13 mouse cellular contexts compared by ENCODE assay signal in genomic region chr5:13125757-13126156, GRCm38 (mm10). TPM values are rescaled to one million over a fixed set of nuclear protein-coding genes. Genes with fewer than 3 reads are reported as not detected.
A peak's percentile ranks its signal among the peaks of the same experiment; 100 is the strongest.
DNase-seq lines count a peak whose midpoint lies in the region; ATAC-seq and TF ChIP-seq lines count a peak whose summit lies in the region.
"Had no signal": no experiment of that assay in that cellular context is flagged by ENCODE, and none has a peak within 500 bp of the region (broad histone marks: within the 10 kb centered on the region; RNA-seq: fewer than 3 reads in every experiment).

No protein-coding gene starts in this region.

- H3K9ac ChIP-seq in kidney, embryonic 16.5 days (replicated peaks; ENCODE audit: low read length): no peak overlapping the region; the same call in 1 of the 2 replicates
- H3K9ac ChIP-seq in embryonic facial prominence, embryonic 11.5 days (replicated peaks; ENCODE audit: low read length): peak overlapping the region; percentile 29
- no peak overlapping the region for H3K9ac ChIP-seq in hindbrain, postnatal 0 days (replicated peaks; ENCODE audit: low read length)
- H3K9ac ChIP-seq in neural tube, embryonic 12.5 days: no peak overlapping the region
- H3K9ac ChIP-seq: intestine, embryonic 15.5 days had no signal

- no peak for TF ChIP-seq POLR2A in kidney, adult 2 months (IDR thresholded peaks at IDR 0.05; ENCODE audit: low read depth, low read length)

- no peaks in the 10 kb centered on the region for H3K27me3 ChIP-seq in kidney, embryonic 16.5 days (ENCODE audit: insufficient read depth, low read length)
- H3K27me3 ChIP-seq in kidney, adult 2 months (replicated peaks; ENCODE audit: control insufficient read depth, insufficient read depth, low read length): no peaks in the 10 kb centered on the region
- H3K27me3 ChIP-seq in embryonic facial prominence, embryonic 11.5 days (ENCODE audit: control insufficient read depth, insufficient read depth, low read length): no peaks in the 10 kb centered on the region
- H3K27me3 ChIP-seq in hindbrain, postnatal 0 days (ENCODE audit: insufficient read depth, low read length): no peaks in the 10 kb centered on the region
- no peaks in the 10 kb centered on the region for H3K27me3 ChIP-seq in neural tube, embryonic 12.5 days (replicated peaks)
- H3K27me3 ChIP-seq: intestine, embryonic 15.5 days; megakaryocyte, embryonic 14.5 days had no signal

- no peak overlapping the region for H3K4me3 ChIP-seq in kidney, embryonic 16.5 days (ENCODE audit: low read length)
- no peak overlapping the region for H3K4me3 ChIP-seq in kidney, adult 2 months (ENCODE audit: insufficient read depth, low read depth, low read length)
- peak overlapping the region; percentile 32 for H3K4me3 ChIP-seq in embryonic facial prominence, embryonic 11.5 days (ENCODE audit: low read depth, low read length)
- H3K4me3 ChIP-seq in hindbrain, postnatal 0 days (ENCODE audit: low read length): peak overlapping the region; percentile 21
- H3K4me3 ChIP-seq in neural tube, embryonic 12.5 days: peak overlapping the region; percentile 1; the same call in 1 of the 2 replicates
- H3K4me3 ChIP-seq: intestine, embryonic 15.5 days; left cerebral cortex, adult 2 months; megakaryocyte, embryonic 14.5 days had no signal

- peak overlapping the region; percentile 39 for H3K4me2 ChIP-seq in kidney, embryonic 16.5 days (replicated peaks; ENCODE audit: low read depth, low read length)
- peak overlapping the region; percentile 14 for H3K4me2 ChIP-seq in embryonic facial prominence, embryonic 11.5 days (ENCODE audit: low read depth, low read length)
- peak overlapping the region; percentile 39 for H3K4me2 ChIP-seq in hindbrain, postnatal 0 days (ENCODE audit: low read depth, low read length)
- H3K4me2 ChIP-seq in neural tube, embryonic 12.5 days (replicated peaks): peak overlapping the region; percentile 33
- H3K4me2 ChIP-seq: intestine, embryonic 15.5 days had no signal

- no peaks in the 10 kb centered on the region for H3K36me3 ChIP-seq in kidney, embryonic 16.5 days (ENCODE audit: insufficient read depth, low read length)
- H3K36me3 ChIP-seq in kidney, adult 2 months (ENCODE audit: control insufficient read depth, insufficient read depth, low read length): no peaks in the 10 kb centered on the region
- no peaks in the 10 kb centered on the region for H3K36me3 ChIP-seq in embryonic facial prominence, embryonic 11.5 days (replicated peaks; ENCODE audit: control insufficient read depth, insufficient read depth, low read depth, low read length)
- H3K36me3 ChIP-seq in hindbrain, postnatal 0 days (ENCODE audit: insufficient read depth, low read length): no peaks in the 10 kb centered on the region
- H3K36me3 ChIP-seq in neural tube, embryonic 12.5 days: no peaks in the 10 kb centered on the region
- H3K36me3 ChIP-seq: intestine, embryonic 15.5 days had no signal

- no peak for DNase-seq in kidney, adult 2 months
- peak; percentile 63 for DNase-seq in embryonic facial prominence, embryonic 11.5 days (ENCODE audit: low spot score)
- DNase-seq in hindbrain, postnatal 0 days (ENCODE audit: low spot score): no peak
- no peak for DNase-seq in thymus, postnatal 0 days (ENCODE audit: low spot score)
- DNase-seq: adrenal gland, postnatal 25 days; cerebellum, postnatal 10 days; thymus, adult 18-20 months had no signal

- 44% methylated on average over 9 of the region's 9 CpGs for WGBS in kidney, embryonic 16.5 days
- 34% methylated on average over 9 of the region's 9 CpGs for WGBS in kidney, adult 2 months
- 23% methylated on average over 9 of the region's 9 CpGs for WGBS in embryonic facial prominence, embryonic 11.5 days
- 68% methylated on average over 9 of the region's 9 CpGs for WGBS in hindbrain, postnatal 0 days
- 64% methylated on average over 9 of the region's 9 CpGs for WGBS in neural tube, embryonic 12.5 days

- no peak for TF ChIP-seq CTCF in kidney, adult 2 months (conservative IDR thresholded peaks at IDR 0.05; ENCODE audit: insufficient read depth, insufficient read length, low read depth, low read length)
- no peak for TF ChIP-seq CTCF in hindbrain, postnatal 0 days (IDR thresholded peaks at IDR 0.05; ENCODE audit: low read depth)

- ATAC-seq in kidney, embryonic 16.5 days (ENCODE audit: low FRiP score, low TSS enrichment): peak; percentile 42; the same call in 1 of the 2 replicates
- 0 out of 2 replicates have a peak, but pooled peaks have one; percentile 31 for ATAC-seq in embryonic facial prominence, embryonic 11.5 days (replicated peaks; ENCODE audit: insufficient number of reproducible peaks, low FRiP score, low TSS enrichment, low read depth)
- no peak for ATAC-seq in hindbrain, postnatal 0 days
- ATAC-seq in neural tube, embryonic 12.5 days (ENCODE audit: low FRiP score, low read depth): no peak; the same call in 1 of the 2 replicates
- no peak for ATAC-seq in inflammation-experienced regulatory T-cells, adult 6 months
- ATAC-seq: intestine, embryonic 15.5 days had no signal

- no peaks in the 10 kb centered on the region for H3K9me3 ChIP-seq in kidney, embryonic 16.5 days (ENCODE audit: low read length)
- H3K9me3 ChIP-seq in embryonic facial prominence, embryonic 11.5 days (replicated peaks; ENCODE audit: control insufficient read depth, low read length): no peaks in the 10 kb centered on the region
- no peaks in the 10 kb centered on the region for H3K9me3 ChIP-seq in hindbrain, postnatal 0 days (ENCODE audit: low read length)
- H3K9me3 ChIP-seq in neural tube, embryonic 12.5 days: no peaks in the 10 kb centered on the region
- H3K9me3 ChIP-seq: intestine, embryonic 15.5 days; megakaryocyte, embryonic 14.5 days had no signal

- no peak overlapping the region for H3K27ac ChIP-seq in kidney, embryonic 16.5 days (ENCODE audit: low read length)
- no peak overlapping the region for H3K27ac ChIP-seq in kidney, adult 2 months (ENCODE audit: insufficient read depth, low read depth, low read length)
- peak overlapping the region; percentile 84 for H3K27ac ChIP-seq in embryonic facial prominence, embryonic 11.5 days (replicated peaks; ENCODE audit: low read depth, low read length)
- H3K27ac ChIP-seq in hindbrain, postnatal 0 days: no peak overlapping the region
- no peak overlapping the region for H3K27ac ChIP-seq in neural tube, embryonic 12.5 days
- H3K27ac ChIP-seq: intestine, embryonic 15.5 days; left cerebral cortex, adult 2 months had no signal

- peaks cover 10% of the 10 kb centered on the region for H3K4me1 ChIP-seq in kidney, embryonic 16.5 days (ENCODE audit: insufficient read depth, low read length)
- H3K4me1 ChIP-seq in kidney, adult 2 months (ENCODE audit: control insufficient read depth, insufficient read depth, low read length): no peaks in the 10 kb centered on the region
- no peaks in the 10 kb centered on the region for H3K4me1 ChIP-seq in embryonic facial prominence, embryonic 11.5 days (ENCODE audit: control insufficient read depth, insufficient read depth, low read length)
- H3K4me1 ChIP-seq in hindbrain, postnatal 0 days (ENCODE audit: insufficient read depth, low read length): no peaks in the 10 kb centered on the region
- H3K4me1 ChIP-seq in neural tube, embryonic 12.5 days: no peaks in the 10 kb centered on the region
- H3K4me1 ChIP-seq: intestine, embryonic 15.5 days; megakaryocyte, embryonic 14.5 days had no signal

RNA-seq across cellular contexts. Expression of gene Sema3a, which starts 0.5 kb away (rescaled TPM):
- polyA plus RNA-seq in kidney, embryonic 16.5 days (2015; fragmentation: Nextera tagmentation; extraction: Ambion mirVana): 24.1 and 25.1 TPM in 2 replicates
- polyA plus RNA-seq in kidney, adult 2 months (2012; rRNA removed): 0.39 and 0.61 TPM in 2 replicates
- 56.3 and 56.5 TPM in 2 replicates for polyA plus RNA-seq in embryonic facial prominence, embryonic 11.5 days (2014; fragmentation: Nextera tagmentation; extraction: Ambion mirVana)
- 32.3 and 36.9 TPM in 2 replicates for total RNA-seq in hindbrain, postnatal 0 days (2014; rRNA removed)
- 15.6 and 16.3 TPM in 2 replicates for polyA plus RNA-seq in hindbrain, postnatal 0 days (2015; fragmentation: Nextera tagmentation; extraction: Ambion mirVana)
- 21.0 and 21.1 TPM in 2 replicates for polyA plus RNA-seq in neural tube, embryonic 12.5 days (2016; fragmentation: Nextera tagmentation; extraction: Ambion mirVana)
- 0.66 TPM in 2 replicates for polyA plus RNA-seq in thymus, postnatal 0 days (2015; fragmentation: Nextera tagmentation; extraction: Ambion mirVana)
- not detected for polyA plus RNA-seq in inflammation-experienced regulatory T-cells, adult 6 months (2017; shearing (Covaris generic))

Comparison
In these comparisons a context has a peak if more than half of its experiments do, and no peak if none do; other contexts are left out.
1. ATAC-seq: peak in kidney, embryonic 16.5 days (single experiment) and embryonic facial prominence, embryonic 11.5 days (single experiment); none in hindbrain, postnatal 0 days (single experiment), neural tube, embryonic 12.5 days (single experiment) and inflammation-experienced regulatory T-cells, adult 6 months (single experiment).
2. H3K4me3 ChIP-seq: peak in embryonic facial prominence, embryonic 11.5 days (single experiment), hindbrain, postnatal 0 days (single experiment) and neural tube, embryonic 12.5 days (single experiment); none in kidney, embryonic 16.5 days (single experiment) and kidney, adult 2 months (single experiment).
3. Peak in every context shown above with its lines, with median percentiles within 50 percentile points of each other: H3K4me2 ChIP-seq.